Mouse (Mus musculus) neural tube, embryonic 14.5 days (tissue): ENCODE results near the gene Ripor3. TPM values are rescaled to one million over a fixed set of nuclear protein-coding genes. Genes with fewer than 3 reads are reported as not detected.
A peak's percentile ranks its signal among the peaks of the same experiment; 100 is the strongest.

ENCODE experiments used
- ATAC-seq: fragments of 200-750 bp; cut with Nextera tagmentation; 2 replicates; pipeline ENCODE4 v1.8.0; 2017; ENCODE audit warnings: low read depth, mild to moderate bottlenecking, moderate TSS enrichment, moderate library complexity
- H3K27ac ChIP-seq: fragments of 300-500 bp; sonication (generic); 2 replicates; pipeline ENCODE4 v1.5.1; 2014; ENCODE audit warnings: low read depth, mild to moderate bottlenecking, control low read depth, low read length, moderate library complexity, mixed read lengths
- H3K27me3 ChIP-seq: fragments of 300-500 bp; sonication (generic); 2 replicates; pipeline ENCODE4 v1.6.1; 2014; ENCODE audit warnings: low read length; ENCODE audit not compliant: control insufficient read depth, insufficient read depth
- H3K36me3 ChIP-seq: fragments of 300-500 bp; sonication (generic); 2 replicates; pipeline ENCODE4 v1.6.1; 2014; ENCODE audit warnings: low read length, mixed read lengths; ENCODE audit not compliant: control insufficient read depth, insufficient read depth
- H3K4me1 ChIP-seq: fragments of 300-500 bp; sonication (generic); 2 replicates; pipeline ENCODE4 v1.6.1; 2014; ENCODE audit warnings: low read length; ENCODE audit not compliant: control insufficient read depth, insufficient read depth
- H3K4me2 ChIP-seq: fragments of 300-500 bp; sonication (generic); 2 replicates; pipeline ENCODE4 v1.6.1; 2014; ENCODE audit warnings: mild to moderate bottlenecking, low read depth, low read length, control low read depth
- H3K4me3 ChIP-seq: fragments of 300-500 bp; sonication (generic); 2 replicates; pipeline ENCODE4 v1.5.1; 2014; ENCODE audit warnings: low read depth, low read length, control low read depth, mixed read lengths
- H3K9ac ChIP-seq: fragments of 300-500 bp; sonication (generic); replicated peaks from 2 replicates; pipeline ENCODE4 v1.6.1; 2014; ENCODE audit warnings: low read depth, mild to moderate bottlenecking, control low read depth, low read length, mixed read lengths
- H3K9me3 ChIP-seq: fragments of 300-500 bp; sonication (generic); 2 replicates; pipeline ENCODE4 v1.6.1; 2016; ENCODE audit warnings: low read length; ENCODE audit not compliant: control insufficient read depth
- WGBS: fragments of 180-500 bp; shearing (Covaris S2); extraction: QIAGEN DNeasy Blood & Tissue Kit; methylation state at CpG from one replicate; pipeline ENCODE4 v1.1.7; 2014; 5-methylcytosine and 5-hydroxymethylcytosine counted together
- polyA plus RNA-seq: library from polyadenylated mRNA; unstranded; fragments of >200 nt; fragmentation: Nextera tagmentation; extraction: Ambion mirVana; gene quantifications from 2 replicates; pipeline ENCODE4 v1.2.1, GENCODE M21; 2014

Gene Ripor3
- polyA plus RNA-seq, 1 experiment from 2014 or later, result 0.09 TPM

DNA sequence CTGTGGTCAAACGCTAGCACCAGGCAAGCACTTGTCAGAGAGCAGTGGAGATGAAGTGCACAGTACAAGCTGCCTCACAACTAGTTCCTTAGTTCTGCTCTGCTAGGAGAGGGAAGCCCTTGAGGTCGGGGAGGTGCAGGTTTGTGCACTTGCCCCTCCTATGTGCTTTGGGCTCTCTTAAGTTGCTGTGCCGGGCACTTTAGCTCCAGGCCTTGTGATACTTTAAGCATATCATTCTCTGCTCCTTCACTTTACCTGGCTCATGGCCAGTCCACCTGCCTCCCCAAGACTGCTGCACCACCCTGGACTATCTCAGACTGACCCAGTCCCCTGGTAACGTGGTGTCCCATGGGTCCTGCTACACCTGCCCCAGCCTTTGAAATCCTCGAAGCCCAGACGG lies 62.4 kb downstream of the Ripor3 start:
- Histone ChIP-seq H3K27ac (no peak overlapping the region), H3K9me3 (no peaks in the 10 kb centered on the region), H3K27me3 (no peaks in the 10 kb centered on the region), H3K4me1 (peaks cover 21% of the 10 kb centered on the region), H3K36me3 (no peaks in the 10 kb centered on the region), H3K4me2 (no peak overlapping the region), H3K4me3 (no peak overlapping the region), H3K9ac (no peak overlapping the region)
- no peak for ATAC-seq
- 72% methylated on average over 6 of the region's 6 CpGs for WGBS

DNA sequence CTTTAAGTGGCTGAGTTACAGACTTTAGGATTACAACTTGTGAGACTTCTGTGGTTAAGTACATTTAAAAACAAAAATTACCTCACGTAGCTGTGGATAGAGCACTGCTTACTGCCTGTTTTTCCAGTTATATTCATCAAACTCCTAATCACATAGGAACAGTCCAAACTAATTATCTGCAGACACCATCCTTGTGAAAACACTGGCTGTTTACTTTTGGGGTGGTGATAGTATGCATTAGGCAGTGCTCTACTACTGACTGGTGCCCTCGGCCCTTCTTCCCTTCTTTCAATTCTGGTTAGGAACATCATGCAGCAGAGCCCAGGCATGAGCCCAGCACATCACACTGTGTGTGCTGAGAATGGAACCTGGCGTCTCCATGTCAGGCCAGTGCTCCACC lies 63.2 kb downstream of the Ripor3 start:
- no peak overlapping the region for H3K4me2 ChIP-seq
- ATAC-seq, result no peak
- no peaks in the 10 kb centered on the region for H3K9me3 ChIP-seq
- H3K4me3 ChIP-seq, result no peak overlapping the region
- no peaks in the 10 kb centered on the region for H3K27me3 ChIP-seq
- H3K4me1 ChIP-seq, result peaks cover 29% of the 10 kb centered on the region
- WGBS, result 84% methylated on average over 3 of the region's 3 CpGs
- H3K27ac ChIP-seq, result no peak overlapping the region
- H3K36me3 ChIP-seq, result no peaks in the 10 kb centered on the region
- no peak overlapping the region for H3K9ac ChIP-seq

DNA sequence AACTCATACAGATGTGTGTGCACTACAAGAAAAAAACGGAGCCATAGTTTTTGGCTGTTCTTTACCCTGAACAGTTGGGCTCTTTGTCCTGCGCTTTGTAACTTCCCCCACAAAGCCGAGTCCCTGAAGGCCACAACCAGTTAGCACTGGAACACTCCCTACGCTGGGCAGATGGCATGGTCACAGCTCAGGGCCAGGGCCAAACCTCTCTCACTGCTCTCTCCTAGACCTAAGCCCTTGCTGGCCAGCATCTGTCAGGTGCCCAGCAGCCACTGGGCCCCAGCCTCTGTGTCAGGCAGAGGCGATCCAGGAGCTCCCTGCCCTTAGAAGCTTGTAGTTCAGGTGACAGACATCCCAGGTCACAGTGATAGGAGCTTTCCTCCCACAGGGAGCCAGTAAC lies 65.0 kb downstream of the Ripor3 start:
- H3K27me3 ChIP-seq, result no peaks in the 10 kb centered on the region
- ATAC-seq, result no peak
- no peak overlapping the region for H3K27ac ChIP-seq

DNA sequence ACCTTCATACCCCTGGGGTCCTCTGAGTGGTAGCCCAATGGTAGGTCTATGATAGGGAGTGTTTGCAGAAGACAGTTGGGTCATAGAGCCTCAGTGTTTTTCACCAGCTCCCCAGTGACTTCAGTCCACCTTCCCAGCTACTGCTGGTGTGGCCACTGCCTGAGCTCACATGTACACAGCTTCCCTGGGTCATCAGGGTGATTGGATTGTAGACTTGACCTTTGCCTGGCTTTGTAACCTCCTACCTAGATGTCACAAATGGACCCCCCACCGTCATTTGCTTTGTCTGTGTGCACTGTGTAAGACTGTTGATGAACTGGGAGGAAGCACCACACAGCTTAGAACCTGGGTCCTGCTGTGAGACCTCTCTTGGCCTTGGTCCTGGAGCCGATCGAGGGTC lies 66.2 kb downstream of the Ripor3 start:
- Histone ChIP-seq H3K4me2 (no peak overlapping the region), H3K4me3 (no peak overlapping the region), H3K4me1 (peaks cover 45% of the 10 kb centered on the region), H3K9me3 (no peaks in the 10 kb centered on the region), H3K27me3 (no peaks in the 10 kb centered on the region), H3K27ac (no peak overlapping the region), H3K36me3 (no peaks in the 10 kb centered on the region), H3K9ac (no peak overlapping the region)
- WGBS, result 75% methylated on average over 3 of the region's 3 CpGs
- no peak for ATAC-seq

More for the DNA sequence above, 65.0 kb downstream of the Ripor3 start:
- 80% methylated on average over 5 of the region's 5 CpGs for WGBS
- Histone ChIP-seq H3K4me3 (no peak overlapping the region), H3K4me1 (peaks cover 45% of the 10 kb centered on the region), H3K9me3 (no peaks in the 10 kb centered on the region), H3K9ac (no peak overlapping the region), H3K4me2 (no peak overlapping the region), H3K36me3 (no peaks in the 10 kb centered on the region)

DNA sequence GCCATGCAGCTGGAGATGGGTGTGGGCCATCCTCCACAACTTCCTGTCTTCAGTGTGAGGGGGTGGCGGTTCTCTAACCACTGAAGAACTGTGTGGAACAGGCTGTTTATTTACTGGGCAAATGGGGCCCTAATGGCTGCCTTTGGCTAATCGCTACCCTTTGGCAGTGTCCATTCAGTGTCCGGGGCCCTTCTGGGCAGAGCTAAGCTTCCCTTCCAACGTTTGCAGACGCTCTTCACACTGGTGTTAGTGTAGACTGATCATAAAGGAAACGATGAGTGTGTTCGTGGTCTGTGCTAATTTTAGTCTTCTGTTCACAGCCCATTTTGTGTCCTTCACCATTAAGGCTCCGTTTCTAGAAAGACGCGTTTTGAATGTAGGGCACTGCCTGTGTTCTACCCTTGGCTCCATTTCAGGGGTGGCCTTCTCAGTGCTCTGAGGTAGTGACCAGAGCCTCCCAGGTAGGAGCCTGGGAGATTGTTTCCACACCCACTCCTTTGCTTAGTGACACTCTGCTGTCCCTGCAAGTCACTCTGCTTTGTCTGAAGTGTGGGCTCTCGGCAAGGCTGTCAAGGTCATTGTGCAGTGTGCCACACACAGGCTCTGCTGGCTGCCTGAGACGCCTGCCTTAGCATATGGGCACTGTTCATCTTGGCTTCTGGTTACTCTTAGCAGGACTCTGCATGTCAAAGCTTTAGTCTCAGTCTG lies 67.3 kb downstream of the Ripor3 start:
- H3K9ac ChIP-seq, result no peak overlapping the region
- ATAC-seq, result no peak
- 74% methylated on average over 12 of the region's 12 CpGs for WGBS
- H3K27me3 ChIP-seq, result no peaks in the 10 kb centered on the region
- no peak overlapping the region for H3K4me2 ChIP-seq
- H3K9me3 ChIP-seq, result no peaks in the 10 kb centered on the region
- H3K4me1 ChIP-seq, result peaks cover 45% of the 10 kb centered on the region
- H3K36me3 ChIP-seq, result no peaks in the 10 kb centered on the region
- peak overlapping the region; percentile 16; the same call in 1 of the 2 replicates for H3K27ac ChIP-seq
- no peak overlapping the region for H3K4me3 ChIP-seq

DNA sequence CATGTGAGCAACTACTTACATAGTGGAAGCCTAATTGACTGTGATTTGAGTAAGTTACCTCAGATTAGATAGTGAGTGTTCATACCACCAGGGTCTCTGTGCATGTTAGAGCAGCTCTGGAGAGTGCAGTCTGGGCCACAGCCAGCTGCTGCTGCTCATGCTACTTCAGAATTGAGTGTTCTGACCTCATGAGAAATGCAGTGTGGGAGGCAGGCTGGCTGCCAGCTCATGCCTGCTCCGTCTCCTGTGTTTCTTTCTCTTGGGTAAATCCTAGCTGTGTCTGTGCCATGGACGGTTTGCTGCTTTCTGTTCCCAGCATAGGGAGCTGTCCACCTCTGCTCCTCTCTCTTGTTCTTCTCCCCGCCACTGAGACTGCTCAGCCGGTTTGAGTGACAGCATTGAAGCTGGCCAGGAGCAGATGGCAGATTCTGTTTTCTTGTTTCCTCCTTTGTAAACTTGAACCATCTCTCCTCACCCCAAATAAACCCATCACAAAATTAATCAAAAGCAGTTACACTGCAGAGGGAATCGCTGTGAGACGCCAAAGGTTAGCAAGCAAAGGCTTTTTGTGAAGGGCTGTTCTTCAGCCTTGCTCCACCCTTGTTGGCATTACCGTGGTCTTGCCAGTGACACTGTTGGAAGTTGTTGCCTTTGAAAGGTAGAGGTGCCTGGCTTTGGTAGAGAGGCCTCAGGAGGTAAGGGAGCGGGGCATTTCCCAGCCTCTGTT lies 68.1 kb downstream of the Ripor3 start:
- H3K27me3 ChIP-seq, result no peaks in the 10 kb centered on the region
- 43% methylated on average over 8 of the region's 8 CpGs for WGBS
- ATAC-seq, result peak; percentile 63; the same call in 1 of the 2 replicates
- H3K36me3 ChIP-seq, result no peaks in the 10 kb centered on the region
- peak overlapping the region; percentile 22; the same call in 1 of the 2 replicates for H3K9ac ChIP-seq
- peak overlapping the region; percentile 55; the same call in 1 of the 2 replicates for H3K27ac ChIP-seq
- H3K4me2 ChIP-seq, result no peak overlapping the region
- no peaks in the 10 kb centered on the region for H3K9me3 ChIP-seq
- H3K4me3 ChIP-seq, result no peak overlapping the region
- peaks cover 45% of the 10 kb centered on the region for H3K4me1 ChIP-seq

DNA sequence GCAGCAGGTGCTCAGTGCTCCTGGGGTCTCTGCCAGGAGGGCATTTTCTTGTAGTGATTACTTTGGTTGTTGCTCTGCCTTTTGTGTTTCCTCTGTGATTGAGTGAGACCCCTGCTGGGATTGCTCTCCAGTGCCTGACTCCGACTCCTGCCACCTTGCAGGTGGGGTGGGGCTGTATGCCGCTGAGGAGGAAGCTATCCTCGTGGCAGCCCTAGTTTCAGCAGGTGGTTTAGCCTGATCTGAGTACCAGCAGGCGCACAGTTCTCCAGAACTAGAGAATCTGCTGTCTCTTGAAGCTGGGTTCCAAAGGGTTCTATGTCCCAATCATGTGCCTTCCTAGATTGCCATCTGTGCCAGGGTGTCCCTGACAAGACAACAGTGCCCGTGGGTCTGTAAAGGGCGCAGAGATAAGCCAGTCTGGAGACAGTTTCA lies 68.7 kb downstream of the Ripor3 start:
- no peak for ATAC-seq
- 0 out of 2 replicates have a peak overlapping the region, but pooled peaks have one; percentile 22 for H3K9ac ChIP-seq

DNA sequence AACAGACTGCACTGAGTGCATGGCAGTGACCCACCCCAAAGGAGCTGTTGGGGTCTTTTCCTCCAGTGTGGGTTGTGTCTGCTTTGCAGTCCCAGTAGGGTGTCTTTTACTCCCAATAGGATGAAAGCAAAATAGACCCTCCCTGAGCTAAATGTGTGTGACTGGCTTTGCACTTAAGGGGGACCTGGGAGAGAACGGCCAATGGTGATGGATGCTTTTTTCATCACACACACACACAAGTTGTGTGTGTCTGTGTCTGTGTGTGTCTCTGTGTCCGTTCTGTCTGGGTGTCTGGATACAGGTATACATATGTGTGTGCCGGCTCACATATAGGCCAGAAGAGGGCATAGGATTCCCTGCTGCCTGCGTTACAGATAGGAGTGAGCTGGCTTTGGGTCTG lies 69.1 kb downstream of the Ripor3 start:
- ATAC-seq, result no peak
- 44% methylated on average over 4 of the region's 4 CpGs for WGBS
- no peak overlapping the region for H3K4me2 ChIP-seq

More for the DNA sequence above, 68.7 kb downstream of the Ripor3 start:
- WGBS, result 43% methylated on average over 6 of the region's 6 CpGs
- Histone ChIP-seq H3K4me1 (peaks cover 51% of the 10 kb centered on the region), H3K4me2 (no peak overlapping the region), H3K27ac (peak overlapping the region; percentile 55; the same call in 1 of the 2 replicates), H3K4me3 (no peak overlapping the region), H3K27me3 (no peaks in the 10 kb centered on the region), H3K9me3 (no peaks in the 10 kb centered on the region), H3K36me3 (no peaks in the 10 kb centered on the region)

DNA sequence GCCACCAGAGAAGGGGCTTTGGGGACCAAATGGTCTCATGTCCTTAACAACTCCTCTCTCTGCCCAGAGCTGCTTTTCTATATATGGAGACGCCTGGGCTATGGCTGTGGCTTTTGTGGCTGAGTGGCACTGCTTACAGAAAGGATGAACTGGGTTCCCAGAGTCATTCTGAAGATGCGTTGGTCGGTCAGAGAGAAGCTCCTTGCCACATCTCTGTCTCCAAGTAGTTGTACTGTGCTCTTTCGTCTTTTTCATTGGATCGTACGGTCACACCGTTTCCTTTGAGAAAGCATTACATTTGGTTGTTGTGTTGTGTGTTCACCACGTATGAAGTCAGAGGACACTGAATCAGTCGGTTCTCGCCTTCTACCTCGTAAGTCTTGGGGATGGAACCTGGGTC lies 69.8 kb downstream of the Ripor3 start:
- Histone ChIP-seq H3K9me3 (no peaks in the 10 kb centered on the region), H3K27me3 (no peaks in the 10 kb centered on the region), H3K4me1 (peaks cover 52% of the 10 kb centered on the region), H3K4me2 (no peak overlapping the region), H3K36me3 (no peaks in the 10 kb centered on the region), H3K27ac (no peak overlapping the region), H3K9ac (no peak overlapping the region), H3K4me3 (no peak overlapping the region)
- WGBS, result 85% methylated on average over 11 of the region's 11 CpGs
- ATAC-seq, result no peak

More for the DNA sequence above, 69.1 kb downstream of the Ripor3 start:
- Histone ChIP-seq H3K36me3 (no peaks in the 10 kb centered on the region), H3K27ac (no peak overlapping the region), H3K4me3 (no peak overlapping the region), H3K9me3 (no peaks in the 10 kb centered on the region), H3K4me1 (peaks cover 52% of the 10 kb centered on the region), H3K27me3 (no peaks in the 10 kb centered on the region), H3K9ac (peak overlapping the region; percentile 16; the same call in 1 of the 2 replicates)
